Mouse (Mus musculus) forebrain, embryonic 14.5 days (tissue): ENCODE results near the gene Resf1. TPM values are rescaled to one million over a fixed set of nuclear protein-coding genes. Genes with fewer than 3 reads are reported as not detected.
A peak's percentile ranks its signal among the peaks of the same experiment; 100 is the strongest.
"Not testable (repeated sequence)": the region's sequence is repeated elsewhere in the genome, so short reads cannot be mapped to it uniquely, and the experiment has no call there.

ENCODE experiments used
- ATAC-seq: fragments of 200-750 bp; cut with Nextera tagmentation; 2 replicates; pipeline ENCODE4 v1.8.0; 2017; ENCODE audit warnings: mild to moderate bottlenecking, moderate library complexity
- DNase-seq: peaks from one replicate; pipeline ENCODE4 v3.0.0-alpha.2; 2015; ENCODE audit warnings: low spot score
- H3K27ac ChIP-seq: fragments of 300-500 bp; sonication (generic); 2 replicates; pipeline ENCODE4 v1.5.1; 2014; ENCODE audit warnings: low read depth, mild to moderate bottlenecking, control low read depth, low read length, moderate library complexity
- H3K27me3 ChIP-seq: fragments of 300-500 bp; sonication (generic); replicated peaks from 2 replicates; pipeline ENCODE4 v1.6.1; 2014; ENCODE audit warnings: low read length, control low read depth, mixed read lengths; ENCODE audit not compliant: control insufficient read depth, insufficient read depth
- H3K36me3 ChIP-seq: fragments of 300-500 bp; sonication (generic); 2 replicates; pipeline ENCODE4 v1.6.1; 2014; ENCODE audit warnings: low read length, control low read depth; ENCODE audit not compliant: control insufficient read depth, insufficient read depth
- H3K4me1 ChIP-seq: fragments of 300-500 bp; sonication (generic); 2 replicates; pipeline ENCODE4 v1.6.1; 2014; ENCODE audit warnings: antibody characterized with exemption, low read length, control low read depth; ENCODE audit not compliant: control insufficient read depth, insufficient read depth
- H3K4me2 ChIP-seq: fragments of 300-500 bp; sonication (generic); 2 replicates; pipeline ENCODE4 v1.6.1; 2014; ENCODE audit warnings: mild to moderate bottlenecking, control low read depth, low read length
- H3K4me3 ChIP-seq: fragments of 300-500 bp; sonication (generic); 2 replicates; pipeline ENCODE4 v1.5.1; 2014; ENCODE audit warnings: low read depth, low read length, control low read depth
- H3K9ac ChIP-seq: fragments of 300-500 bp; sonication (generic); 2 replicates; pipeline ENCODE4 v1.6.1; 2014; ENCODE audit warnings: mild to moderate bottlenecking, low read length, control low read depth, moderate library complexity
- H3K9me3 ChIP-seq: fragments of 300-500 bp; sonication (generic); replicated peaks from 2 replicates; pipeline ENCODE4 v1.6.1; 2016; ENCODE audit warnings: low read length, control low read depth, mixed read lengths; ENCODE audit not compliant: control insufficient read depth
- WGBS: fragments of 180-500 bp; shearing (Covaris S2); extraction: QIAGEN DNeasy Blood & Tissue Kit; methylation state at CpG from one replicate; pipeline ENCODE4 v1.1.7; 2014; 5-methylcytosine and 5-hydroxymethylcytosine counted together
- polyA plus RNA-seq: library from polyadenylated mRNA; unstranded; fragments of >200 nt; fragmentation: Nextera tagmentation; extraction: Ambion mirVana; gene quantifications from 2 replicates; pipeline ENCODE4 v1.2.1, GENCODE M21; 2014

Gene Resf1
- polyA plus RNA-seq, 1 experiment from 2014 or later = 33.3 TPM

- Histone ChIP-seq H3K4me3 (no peak overlapping the region), H3K9me3 (no peaks in the 10 kb centered on the region), H3K27ac (no peak overlapping the region), H3K4me2 (no peak overlapping the region), H3K9ac (no peak overlapping the region), H3K27me3 (no peaks in the 10 kb centered on the region), H3K36me3 (peaks cover 69% of the 10 kb centered on the region), H3K4me1 (no peaks in the 10 kb centered on the region)
- WGBS = 84% methylated on average over 1 of the region's 1 CpGs
- ATAC-seq = no peak
- no peak for DNase-seq
Measured at GRCm38 (mm10) chr6:149330332-149330731, 21.1 kb downstream of the Resf1 start.

GRCm38 (mm10) chr6:149333036-149333435 is 23.8 kb downstream of the Resf1 start:
- peaks cover 58% of the 10 kb centered on the region for H3K36me3 ChIP-seq
- H3K4me2 ChIP-seq = no peak overlapping the region
- H3K4me1 ChIP-seq = no peaks in the 10 kb centered on the region
- H3K4me3 ChIP-seq = no peak overlapping the region
- H3K27ac ChIP-seq = no peak overlapping the region
- H3K27me3 ChIP-seq = no peaks in the 10 kb centered on the region
- no peak for DNase-seq
- H3K9me3 ChIP-seq = no peaks in the 10 kb centered on the region
- H3K9ac ChIP-seq = no peak overlapping the region
- ATAC-seq = no peak
- 97% methylated on average over 2 of the region's 2 CpGs for WGBS

GRCm38 (mm10) chr6:149337990-149338389 is 28.8 kb downstream of the Resf1 start:
- Histone ChIP-seq H3K4me2 (no peak overlapping the region), H3K27ac (no peak overlapping the region), H3K9me3 (no peaks in the 10 kb centered on the region; the same call in 1 of the 2 replicates), H3K4me1 (no peaks in the 10 kb centered on the region), H3K36me3 (peaks cover 33% of the 10 kb centered on the region), H3K9ac (no peak overlapping the region), H3K4me3 (no peak overlapping the region), H3K27me3 (no peaks in the 10 kb centered on the region)
- ATAC-seq (no peak), DNase-seq (no peak)

- WGBS = 94% methylated on average over 1 of the region's 1 CpGs
- DNase-seq (no peak), ATAC-seq (no peak)
Measured at GRCm38 (mm10) chr6:149338622-149339021, 29.4 kb downstream of the Resf1 start.

GRCm38 (mm10) chr6:149343802-149344201 is 34.6 kb downstream of the Resf1 start:
- Histone ChIP-seq H3K4me1 (no peaks in the 10 kb centered on the region), H3K27ac (no peak overlapping the region), H3K9me3 (no peaks in the 10 kb centered on the region; the same call in 1 of the 2 replicates), H3K4me3 (no peak overlapping the region), H3K27me3 (no peaks in the 10 kb centered on the region), H3K36me3 (no peaks in the 10 kb centered on the region), H3K4me2 (no peak overlapping the region), H3K9ac (no peak overlapping the region)
- DNase-seq (no peak), ATAC-seq (no peak)
- WGBS = 62% methylated on average over 2 of the region's 2 CpGs

More at GRCm38 (mm10) chr6:149338622-149339021, 29.4 kb downstream of the Resf1 start:
- Histone ChIP-seq H3K27me3 (no peaks in the 10 kb centered on the region), H3K27ac (no peak overlapping the region), H3K4me2 (no peak overlapping the region), H3K4me3 (no peak overlapping the region), H3K9me3 (no peaks in the 10 kb centered on the region; the same call in 1 of the 2 replicates), H3K4me1 (no peaks in the 10 kb centered on the region), H3K36me3 (peaks cover 27% of the 10 kb centered on the region), H3K9ac (no peak overlapping the region)

GRCm38 (mm10) chr6:149344372-149344771 is 35.2 kb downstream of the Resf1 start:
- H3K4me3 ChIP-seq = no peak overlapping the region
- DNase-seq = no peak
- no peak for ATAC-seq
- H3K27me3 ChIP-seq = no peaks in the 10 kb centered on the region
- H3K4me1 ChIP-seq = no peaks in the 10 kb centered on the region
- H3K36me3 ChIP-seq = no peaks in the 10 kb centered on the region
- H3K27ac ChIP-seq = no peak overlapping the region
- no peak overlapping the region for H3K4me2 ChIP-seq
- no peak overlapping the region for H3K9ac ChIP-seq
- no peaks in the 10 kb centered on the region; the same call in 1 of the 2 replicates for H3K9me3 ChIP-seq

- not testable (repeated sequence) for H3K4me3 ChIP-seq, H3K36me3 ChIP-seq, H3K27ac ChIP-seq, H3K4me1 ChIP-seq, ATAC-seq, H3K9me3 ChIP-seq, H3K27me3 ChIP-seq, DNase-seq, H3K4me2 ChIP-seq, H3K9ac ChIP-seq
- 94% methylated on average over 6 of the region's 6 CpGs for WGBS
Measured at GRCm38 (mm10) chr6:149348211-149348610, 39.0 kb downstream of the Resf1 start.

GRCm38 (mm10) chr6:149354826-149355495 is 45.7 kb downstream of the Resf1 start:
- Histone ChIP-seq H3K27me3 (no peaks in the 10 kb centered on the region), H3K9me3 (no peaks in the 10 kb centered on the region), H3K36me3 (no peaks in the 10 kb centered on the region), H3K4me1 (no peaks in the 10 kb centered on the region), H3K27ac (no peak overlapping the region), H3K9ac (no peak overlapping the region), H3K4me2 (no peak overlapping the region), H3K4me3 (no peak overlapping the region)
- peak; percentile 55 for DNase-seq
- WGBS = 44% methylated on average over 4 of the region's 4 CpGs
- peak; percentile 48; the same call in 1 of the 2 replicates for ATAC-seq

- DNase-seq, H3K27me3 ChIP-seq, H3K36me3 ChIP-seq, ATAC-seq, H3K4me1 ChIP-seq, H3K9me3 ChIP-seq, H3K27ac ChIP-seq, H3K4me2 ChIP-seq, H3K4me3 ChIP-seq, H3K9ac ChIP-seq: not testable (repeated sequence)
- WGBS = 94% methylated on average over 4 of the region's 4 CpGs
Measured at GRCm38 (mm10) chr6:149355799-149356198, 46.6 kb downstream of the Resf1 start.
